Mouse (Mus musculus): Measurements from ENCODE around the gene Ccdc146.
A peak's percentile ranks its signal among the peaks of the same experiment; 100 is the strongest.

Gene Ccdc146

GRCm38 (mm10) chr5:21424614-21425602, at the start of gene Ccdc146, which contains the start of gene Fam185a:
Ccdc146 (minus strand) TSS chr5:21424677.
Fam185a (plus strand) TSS chr5:21424958.
- peak; percentile 98 for DNase-seq

- DNase-seq, result no peak
These were observed 43.6 kb upstream of the Ccdc146 start for GRCm38 (mm10) chr5:21468100-21468499.

- peak; percentile 54 for DNase-seq
These were observed 42.9 kb upstream of the Ccdc146 start for GRCm38 (mm10) chr5:21467387-21467786.

GRCm38 (mm10) chr5:21440833-21441530, 16.5 kb upstream of the Ccdc146 start:
- peak; percentile 65 for DNase-seq

- no peak for DNase-seq
These were observed 15.1 kb upstream of the Ccdc146 start for GRCm38 (mm10) chr5:21439446-21440110.

GRCm38 (mm10) chr5:21438428-21438827, 14.0 kb upstream of the Ccdc146 start:
- no peak for DNase-seq

GRCm38 (mm10) chr5:21436471-21436975, 12.0 kb upstream of the Ccdc146 start:
- no peak for DNase-seq

GRCm38 (mm10) chr5:21434148-21434929, 9.9 kb upstream of the Ccdc146 start:
- no peak for DNase-seq

- no peak for DNase-seq
These were observed 2.2 kb upstream of the Ccdc146 start for GRCm38 (mm10) chr5:21426666-21427065.

- peak; percentile 23 for DNase-seq
These were observed 3.9 kb downstream of the Ccdc146 start for GRCm38 (mm10) chr5:21420609-21421008.

- DNase-seq, result no peak
These were observed 5.9 kb downstream of the Ccdc146 start for GRCm38 (mm10) chr5:21418613-21419012.

- no peak for DNase-seq
These were observed 10.2 kb downstream of the Ccdc146 start for GRCm38 (mm10) chr5:21414116-21414820.

GRCm38 (mm10) chr5:21413322-21413721, 11.2 kb downstream of the Ccdc146 start:
- no peak for DNase-seq

- no peak for DNase-seq
These were observed 12.4 kb downstream of the Ccdc146 start for GRCm38 (mm10) chr5:21412056-21412455.

- no peak for DNase-seq
These were observed 13.2 kb downstream of the Ccdc146 start for GRCm38 (mm10) chr5:21411261-21411666.

- DNase-seq, result no peak
These were observed 29.2 kb downstream of the Ccdc146 start for GRCm38 (mm10) chr5:21395205-21395840.

- no peak for DNase-seq
These were observed 29.9 kb downstream of the Ccdc146 start for GRCm38 (mm10) chr5:21394562-21394961.

- peak; percentile 77 for DNase-seq
These were observed 32.7 kb downstream of the Ccdc146 start for GRCm38 (mm10) chr5:21391616-21392384.

- DNase-seq, result no peak
These were observed 35.6 kb downstream of the Ccdc146 start for GRCm38 (mm10) chr5:21388855-21389254.

GRCm38 (mm10) chr5:21387340-21387739, 37.1 kb downstream of the Ccdc146 start:
- no peak for DNase-seq
